Mouse (Mus musculus) stomach, embryonic 14.5 days (tissue): ENCODE results near the gene Rras. TPM values are rescaled to one million over a fixed set of nuclear protein-coding genes. Genes with fewer than 3 reads are reported as not detected.

Experiments used
- ATAC-seq: fragments of 200-750 bp; cut with Nextera tagmentation; 2 replicates; pipeline ENCODE4 v1.8.0; 2017; ENCODE audit warnings: low read depth, moderate TSS enrichment; ENCODE audit not compliant: insufficient number of reproducible peaks, insufficient read depth, low FRiP score
- H3K27ac ChIP-seq: fragments of 300-500 bp; sonication (generic); 2 replicates; pipeline ENCODE4 v1.5.1; 2014; ENCODE audit warnings: mild to moderate bottlenecking, low read length, moderate library complexity, mixed read lengths
- H3K27me3 ChIP-seq: fragments of 300-500 bp; sonication (generic); 2 replicates; pipeline ENCODE4 v1.6.1; 2014; ENCODE audit warnings: low read length, control low read depth, mixed read lengths; ENCODE audit not compliant: control insufficient read depth, insufficient read depth
- H3K36me3 ChIP-seq: fragments of 300-500 bp; sonication (generic); 2 replicates; pipeline ENCODE4 v1.6.1; 2014; ENCODE audit warnings: mild to moderate bottlenecking, control low read depth, low read length, moderate library complexity, mixed read lengths; ENCODE audit not compliant: control insufficient read depth, insufficient read depth
- H3K4me1 ChIP-seq: fragments of 300-500 bp; sonication (generic); 2 replicates; pipeline ENCODE4 v1.6.1; 2014; ENCODE audit warnings: low read length, control low read depth, mixed read lengths; ENCODE audit not compliant: control insufficient read depth, insufficient read depth
- H3K4me2 ChIP-seq: fragments of 300-500 bp; sonication (generic); replicated peaks from 2 replicates; pipeline ENCODE4 v1.6.1; 2014; ENCODE audit warnings: low read depth, low read length, control low read depth
- H3K4me3 ChIP-seq: fragments of 300-500 bp; sonication (generic); 2 replicates; pipeline ENCODE4 v1.5.1; 2014; ENCODE audit warnings: low read depth, low read length, control low read depth
- H3K9ac ChIP-seq: fragments of 300-500 bp; sonication (generic); replicated peaks from 2 replicates; pipeline ENCODE4 v1.6.1; 2014; ENCODE audit warnings: low read depth, mild to moderate bottlenecking, control low read depth, low read length, moderate library complexity, mixed read lengths
- H3K9me3 ChIP-seq: fragments of 300-500 bp; sonication (generic); 2 replicates; pipeline ENCODE4 v1.6.1; 2016; ENCODE audit warnings: low read depth, low read length, control low read depth; ENCODE audit not compliant: control insufficient read depth
- WGBS: fragments of 180-500 bp; shearing (Covaris S2); extraction: QIAGEN DNeasy Blood & Tissue Kit; methylation state at CpG from one replicate; pipeline ENCODE4 v1.1.7; 2014; 5-methylcytosine and 5-hydroxymethylcytosine counted together
- polyA plus RNA-seq: library from polyadenylated mRNA; unstranded; fragments of >200 nt; fragmentation: Nextera tagmentation; extraction: Ambion mirVana; gene quantifications from 2 replicates; pipeline ENCODE4 v1.2.1, GENCODE M21; 2014

Gene Rras
- polyA plus RNA-seq, 1 experiment from 2014 or later: 75.0 TPM

GRCm38 (mm10) chr7:44983085-44983484, 34.7 kb upstream of the Rras start:
- Histone ChIP-seq H3K27me3 (no peaks in the 10 kb centered on the region), H3K9me3 (no peaks in the 10 kb centered on the region), H3K36me3 (peaks cover 50% of the 10 kb centered on the region), H3K4me1 (peaks cover 18% of the 10 kb centered on the region), H3K27ac (no peak overlapping the region), H3K9ac (no peak overlapping the region), H3K4me3 (no peak overlapping the region), H3K4me2 (no peak overlapping the region)
- 30% methylated on average over 6 of the region's 6 CpGs for WGBS
- ATAC-seq: no peak

- H3K9ac ChIP-seq: 0 out of 2 replicates have a peak overlapping the region, but pooled peaks have one; percentile 6
- H3K9me3 ChIP-seq: no peaks in the 10 kb centered on the region
- peak overlapping the region; percentile 52 for H3K4me2 ChIP-seq
- no peak for ATAC-seq
- peak overlapping the region; percentile 98 for H3K4me3 ChIP-seq
- H3K4me1 ChIP-seq: peaks cover 24% of the 10 kb centered on the region
- H3K36me3 ChIP-seq: peaks cover 39% of the 10 kb centered on the region
- no peaks in the 10 kb centered on the region for H3K27me3 ChIP-seq
- H3K27ac ChIP-seq: peak overlapping the region; percentile 44; the same call in 1 of the 2 replicates
- WGBS: 73% methylated on average over 7 of the region's 7 CpGs
These were observed 33.6 kb upstream of the Rras start for GRCm38 (mm10) chr7:44983944-44984832.

GRCm38 (mm10) chr7:44984833-44985164, 33.0 kb upstream of the Rras start:
- ATAC-seq: no peak
- Histone ChIP-seq H3K4me2 (peak overlapping the region; percentile 52), H3K4me3 (peak overlapping the region; percentile 98), H3K4me1 (peaks cover 24% of the 10 kb centered on the region), H3K27me3 (no peaks in the 10 kb centered on the region), H3K27ac (no peak overlapping the region; the same call in 1 of the 2 replicates), H3K9ac (0 out of 2 replicates have a peak overlapping the region, but pooled peaks have one; percentile 6), H3K36me3 (peaks cover 33% of the 10 kb centered on the region), H3K9me3 (no peaks in the 10 kb centered on the region)
- WGBS: 33% methylated on average over 3 of the region's 3 CpGs

- Histone ChIP-seq H3K27ac (peak overlapping the region; percentile 95), H3K36me3 (peaks cover 28% of the 10 kb centered on the region), H3K27me3 (no peaks in the 10 kb centered on the region), H3K9me3 (no peaks in the 10 kb centered on the region), H3K9ac (peak overlapping the region; percentile 98), H3K4me1 (peaks cover 24% of the 10 kb centered on the region), H3K4me3 (peak overlapping the region; percentile 98), H3K4me2 (peak overlapping the region; percentile 52)
- under 1% methylated on average over 33 of the region's 45 CpGs for WGBS
- ATAC-seq: peak; percentile 3; the same call in 1 of the 2 replicates
These were observed 32.1 kb upstream of the Rras start for GRCm38 (mm10) chr7:44985595-44986191.

- under 1% methylated on average over 39 of the region's 42 CpGs for WGBS
- Histone ChIP-seq H3K9ac (peak within 1 kb of the TSS; percentile 98), H3K36me3 (peaks cover 26% of the 10 kb centered on the region), H3K27ac (peak within 1 kb of the TSS; percentile 95), H3K4me3 (peak within 1 kb of the TSS; percentile 98), H3K9me3 (no peaks in the 10 kb centered on the region), H3K27me3 (no peaks in the 10 kb centered on the region), H3K4me1 (peaks cover 24% of the 10 kb centered on the region), H3K4me2 (peak within 1 kb of the TSS; percentile 65)
- peak; percentile 96 for ATAC-seq
These were observed 31.4 kb upstream of the Rras start, which contains the start of gene Prmt1 for GRCm38 (mm10) chr7:44986192-44986878. Gene Prmt1 (minus strand): TSS chr7:44986568.

GRCm38 (mm10) chr7:44986879-44987718, 30.7 kb upstream of the Rras start:
- Histone ChIP-seq H3K4me1 (peaks cover 24% of the 10 kb centered on the region), H3K4me2 (peak overlapping the region; percentile 65), H3K9ac (peak overlapping the region; percentile 75), H3K27me3 (no peaks in the 10 kb centered on the region), H3K9me3 (no peaks in the 10 kb centered on the region), H3K27ac (peak overlapping the region; percentile 94), H3K36me3 (peaks cover 24% of the 10 kb centered on the region), H3K4me3 (peak overlapping the region; percentile 66)
- ATAC-seq: peak; percentile 8; the same call in 1 of the 2 replicates
- WGBS: under 1% methylated on average over 29 of the region's 29 CpGs

- no peaks in the 10 kb centered on the region for H3K9me3 ChIP-seq
- no peaks in the 10 kb centered on the region for H3K27me3 ChIP-seq
- 10% methylated on average over 10 of the region's 10 CpGs for WGBS
- H3K4me3 ChIP-seq: peak overlapping the region; percentile 54
- peaks cover 31% of the 10 kb centered on the region for H3K36me3 ChIP-seq
- H3K4me2 ChIP-seq: peak overlapping the region; percentile 80
- H3K4me1 ChIP-seq: peaks cover 8% of the 10 kb centered on the region
- H3K9ac ChIP-seq: peak overlapping the region; percentile 55
- no peak for ATAC-seq
- H3K27ac ChIP-seq: peak overlapping the region; percentile 68; the same call in 1 of the 2 replicates
These were observed 21.1 kb upstream of the Rras start for GRCm38 (mm10) chr7:44996672-44997071.
